Mouse (Mus musculus) layer of hippocampus, adult 18-20 months (tissue): ENCODE data around the gene Tenm1. TPM values are rescaled to one million over a fixed set of nuclear protein-coding genes. Genes with fewer than 3 reads are reported as not detected.

ENCODE experiments used
- total RNA-seq, 2 experiments: library from RNA; stranded (reverse); gene quantifications; 2 replicates each; pipeline ENCODE4 v1.2.3; 2021

The Tenm1 gene
- total RNA-seq, 2 experiments from 2014 or later = 34.5 to 35.7 TPM

Other genes with a start within 250 kb of the Tenm1 start
- not detected for gene Tex13c1, start 162.0 kb upstream of the Tenm1 start, total RNA-seq